Mouse (Mus musculus): ENCODE measurements at regions not wholly inside any gene's neighbourhood (a gene's known extent, or its start where the extent isn't known, plus 50 kb on each side); places are given as distances from the start of the nearest gene placed in this dataset.

DNA sequence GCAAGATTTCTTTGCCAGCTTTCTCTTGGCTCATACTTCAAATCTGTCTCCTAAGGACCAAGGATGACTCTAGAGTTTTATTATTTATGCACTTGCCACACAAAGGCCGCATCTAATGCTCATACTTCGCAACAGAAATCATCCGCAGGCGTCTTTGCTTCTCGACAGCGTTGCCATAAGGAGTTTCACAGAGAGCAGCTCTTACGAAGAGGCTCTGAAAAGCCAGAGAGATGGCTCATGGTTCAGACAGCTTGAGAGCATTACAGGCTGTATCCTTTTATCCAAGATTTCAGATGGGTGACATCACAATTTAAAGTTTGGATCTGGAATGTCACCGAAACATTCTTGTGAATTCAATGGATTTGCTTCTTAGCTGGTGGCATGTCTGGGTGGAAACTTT, 1098.7 kb upstream of the Gm7489 start:
- no peak for TF ChIP-seq CEBPB (IDR thresholded peaks at IDR 0.05; ENCODE audit: insufficient read depth, poor library complexity, severe bottlenecking)
- TF ChIP-seq POLR2A (IDR thresholded peaks at IDR 0.05; ENCODE audit: insufficient read length, low read depth): no peak
- TF ChIP-seq USF1 (IDR thresholded peaks at IDR 0.05; ENCODE audit: low read depth): no peak
- TF ChIP-seq POLR2AphosphoS2 (IDR thresholded peaks at IDR 0.05; ENCODE audit: insufficient read length, low read depth): no peak
- TF ChIP-seq SRF (IDR thresholded peaks at IDR 0.05; ENCODE audit: control insufficient read depth, insufficient read length, low read depth): no peak
- TF ChIP-seq TCF3 (IDR thresholded peaks at IDR 0.05; ENCODE audit: insufficient read length, low read depth): no peak
